Mouse (Mus musculus) ovary, postnatal 36 days (tissue): ENCODE data around the gene 1110051M20Rik.

Source experiments
- DNase-seq: peaks from one replicate; pipeline ENCODE4 v3.0.0; 2022; ENCODE audit warnings: low spot score, mixed read lengths

The 1110051M20Rik gene

DNA sequence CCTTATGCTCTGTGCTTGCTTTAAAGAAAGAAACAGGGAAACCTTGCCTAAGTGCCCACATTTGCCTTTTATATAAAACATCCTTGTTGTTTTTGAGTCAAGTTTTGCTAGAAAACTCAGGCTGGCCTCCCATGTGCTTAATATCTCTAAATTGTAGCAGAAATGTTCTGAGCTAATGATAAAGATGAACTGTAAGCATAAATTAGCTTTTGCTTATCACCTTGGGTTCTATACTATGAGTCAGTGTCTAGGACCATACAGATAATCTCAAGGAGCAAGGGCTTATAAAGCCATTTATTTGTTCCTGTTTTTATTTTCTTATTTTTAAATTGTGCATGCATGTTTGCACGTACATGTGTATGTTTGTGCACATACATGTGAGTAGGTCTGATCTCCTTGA is 98.9 kb downstream of the 1110051M20Rik start:
- DNase-seq: no peak

DNA sequence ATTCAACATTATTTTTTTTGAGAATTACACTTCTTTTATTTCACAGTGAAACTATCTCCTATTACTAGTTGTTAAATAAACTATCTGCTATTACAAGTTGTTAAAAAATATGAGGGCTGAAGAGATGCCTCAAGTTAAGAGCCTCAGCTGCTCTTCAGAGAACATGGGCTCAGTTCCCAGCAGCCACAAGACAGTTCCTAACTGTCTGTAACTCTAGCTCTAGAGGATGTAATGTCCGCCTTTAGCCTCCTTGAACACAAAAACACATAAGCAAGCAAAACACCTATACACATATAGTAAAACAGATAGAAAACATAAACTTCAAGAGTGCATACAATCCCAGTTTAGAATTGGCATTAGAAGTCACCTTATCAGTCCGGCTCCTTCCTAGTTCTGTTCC is 104.9 kb downstream of the 1110051M20Rik start:
- DNase-seq: no peak

DNA sequence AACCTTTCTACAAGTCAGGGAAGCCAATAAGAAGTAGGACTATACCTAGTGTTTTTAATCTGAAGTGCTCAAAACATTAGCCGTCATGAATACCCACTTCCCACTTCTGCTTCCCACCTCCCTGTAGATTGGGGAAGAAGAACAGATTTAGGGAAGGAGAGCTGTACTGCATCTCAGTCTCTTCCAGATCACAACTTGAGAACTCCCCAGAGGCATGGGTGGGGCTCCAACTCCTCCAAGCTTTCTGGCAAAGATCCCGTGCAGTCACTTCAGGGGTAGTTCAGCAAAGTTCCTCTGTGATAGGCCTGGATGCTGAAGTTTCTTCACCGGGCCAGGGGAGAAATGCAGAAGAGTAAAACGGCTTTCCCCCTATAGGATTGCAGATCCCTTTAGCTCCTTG is 109.4 kb downstream of the 1110051M20Rik start:
- DNase-seq: no peak

DNA sequence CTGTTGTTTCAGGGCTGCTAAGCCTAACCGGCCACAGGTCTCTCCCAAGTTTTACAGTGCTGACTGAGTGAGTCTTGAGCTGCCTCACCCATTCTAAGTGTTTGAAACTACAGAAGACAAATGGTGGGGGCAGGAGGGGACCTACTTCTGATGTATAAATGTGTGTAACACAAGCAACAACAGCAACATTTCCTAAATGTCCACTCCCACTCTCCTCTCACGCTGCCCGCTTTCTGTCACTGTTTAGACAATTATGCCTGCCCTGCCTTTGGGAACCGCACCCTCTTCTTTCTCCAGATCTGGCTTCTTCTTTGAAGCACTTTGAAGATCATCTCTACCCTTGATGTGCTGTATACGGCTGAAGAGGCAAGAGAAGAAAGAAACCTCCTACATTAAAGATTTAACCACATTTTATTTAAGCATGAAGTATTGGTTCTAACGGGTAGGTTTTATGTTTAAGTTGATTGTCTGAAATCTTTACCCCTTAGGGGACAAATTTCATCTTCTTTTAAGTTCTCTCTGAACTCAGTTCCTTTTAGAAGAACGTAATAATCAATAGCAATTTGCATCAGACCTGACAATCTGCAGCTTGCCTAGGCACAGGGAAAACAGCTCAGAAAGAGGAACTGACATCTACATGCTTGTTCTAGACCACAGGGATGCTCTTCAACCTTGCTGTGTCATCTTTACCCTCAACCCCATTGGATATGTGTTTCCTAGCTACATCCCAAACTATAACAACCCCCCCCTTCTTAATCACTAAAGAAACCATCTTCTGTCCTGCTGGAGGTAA is 113.3 kb downstream of the 1110051M20Rik start:
- no peak for DNase-seq

DNA sequence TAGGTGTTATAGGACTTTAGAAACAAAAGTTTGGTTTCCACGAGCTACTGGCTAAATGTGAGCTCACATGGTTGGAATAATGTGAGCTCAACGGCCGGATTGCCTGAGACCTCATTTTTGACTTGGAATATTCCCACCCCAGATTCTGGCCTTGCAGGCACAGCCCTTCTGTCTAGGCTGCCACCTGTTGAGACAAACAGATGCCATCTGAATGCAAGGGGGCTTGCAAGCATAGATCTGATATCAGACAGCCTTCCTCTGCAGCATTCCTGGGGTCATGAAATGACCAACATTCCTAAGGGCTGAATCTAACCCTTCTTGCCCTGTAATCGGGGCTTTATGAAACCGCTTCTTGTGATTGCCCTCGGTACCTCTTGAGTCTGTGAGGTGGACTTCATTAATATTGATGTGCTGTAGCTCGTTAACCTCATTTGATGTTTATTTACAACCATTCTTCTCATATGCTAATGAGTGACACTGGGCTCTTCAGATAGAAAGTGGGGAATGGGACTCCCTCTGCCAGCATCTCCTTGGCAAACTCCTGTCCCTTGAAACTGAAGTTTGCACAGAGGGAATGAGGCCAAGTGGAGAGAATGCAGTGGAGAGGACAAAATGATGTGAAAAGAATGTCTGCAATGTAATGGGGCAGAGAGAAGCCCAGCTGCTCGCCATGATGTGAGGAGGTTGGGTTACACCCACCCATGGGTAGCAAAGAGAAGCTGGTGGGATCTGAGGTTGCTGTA is 114.3 kb downstream of the 1110051M20Rik start:
- no peak for DNase-seq

DNA sequence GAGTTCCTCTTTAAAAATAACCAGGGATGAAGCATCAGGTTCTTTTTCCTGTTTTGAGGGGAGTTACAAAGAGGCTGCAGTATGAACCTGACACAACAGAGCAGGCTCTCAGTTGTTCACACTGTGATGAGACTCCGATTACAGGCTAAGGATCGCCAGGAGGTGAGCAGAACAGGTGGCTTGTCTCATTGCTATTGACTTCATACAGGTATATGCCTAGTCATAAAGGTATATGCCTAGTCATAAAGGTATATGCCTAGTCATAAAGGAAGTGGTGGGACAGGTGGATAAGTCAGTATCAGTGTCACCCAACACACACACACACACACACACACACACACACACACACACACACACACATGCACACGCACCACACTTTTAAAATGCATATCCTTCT is 115.8 kb downstream of the 1110051M20Rik start:
- no peak for DNase-seq

DNA sequence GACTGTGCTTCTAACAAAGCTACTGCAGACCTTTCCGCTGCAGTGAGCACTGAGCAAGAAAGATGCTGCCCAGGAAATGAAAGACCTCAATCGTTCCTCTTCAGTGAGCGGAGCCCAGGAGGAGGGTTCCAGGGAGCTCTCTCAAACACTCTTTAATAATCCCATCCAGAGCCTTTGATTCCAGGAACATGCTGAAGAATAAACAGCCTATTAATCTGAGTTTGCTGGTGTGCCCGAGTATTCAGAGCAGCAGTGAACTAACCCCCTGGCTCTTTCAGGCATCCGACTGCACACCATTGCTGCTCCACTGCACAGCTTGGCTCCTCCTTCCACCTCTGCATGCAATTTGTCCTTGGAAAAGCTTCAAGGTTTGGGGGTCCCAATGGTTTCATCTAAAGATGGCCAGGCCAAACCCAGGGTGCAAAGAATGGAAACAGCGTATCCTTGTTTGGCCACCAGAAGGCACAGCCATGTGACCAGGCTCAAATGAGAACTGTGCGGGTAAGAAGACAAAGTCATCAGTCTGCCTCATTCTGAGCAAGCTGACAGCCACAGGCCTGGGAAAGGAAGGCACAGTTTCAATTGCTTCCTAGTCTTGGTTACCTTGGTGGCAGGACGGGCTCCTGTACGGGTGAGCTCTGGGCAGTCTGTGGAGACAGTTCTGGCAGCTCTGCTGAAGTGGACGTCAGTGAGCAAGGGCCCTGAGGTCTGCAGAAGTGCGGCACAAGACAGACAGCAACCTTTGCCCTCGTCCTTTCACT is 116.4 kb downstream of the 1110051M20Rik start:
- DNase-seq: no peak

DNA sequence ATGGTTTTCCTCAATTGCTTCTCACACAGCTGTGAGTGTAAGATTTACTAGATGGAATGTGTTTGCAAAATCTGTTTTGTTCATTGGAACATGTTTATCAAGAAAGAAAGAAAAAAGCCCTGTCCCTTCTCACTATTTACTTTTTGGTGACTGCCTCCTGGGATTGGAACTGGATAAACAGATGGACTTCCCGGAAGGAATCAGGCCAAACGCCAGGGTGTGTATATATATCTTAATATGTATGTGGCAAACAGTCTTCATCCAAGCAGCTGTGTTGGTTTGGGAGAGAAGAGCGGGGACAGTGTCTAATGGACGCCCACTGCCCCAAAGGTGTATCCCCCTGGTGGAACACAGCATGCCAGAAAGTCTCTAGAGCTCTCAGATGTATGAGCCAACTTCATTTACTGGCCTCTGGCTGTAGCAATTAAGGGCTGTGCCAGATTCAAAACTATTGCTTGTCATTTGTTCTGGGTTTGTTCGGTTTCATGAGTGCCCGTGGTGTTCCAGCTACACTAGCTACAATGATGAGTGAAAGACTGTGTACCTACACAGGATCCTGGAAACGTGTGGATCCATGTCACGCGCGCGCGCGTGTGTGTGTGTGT is 117.7 kb downstream of the 1110051M20Rik start:
- DNase-seq: no peak

DNA sequence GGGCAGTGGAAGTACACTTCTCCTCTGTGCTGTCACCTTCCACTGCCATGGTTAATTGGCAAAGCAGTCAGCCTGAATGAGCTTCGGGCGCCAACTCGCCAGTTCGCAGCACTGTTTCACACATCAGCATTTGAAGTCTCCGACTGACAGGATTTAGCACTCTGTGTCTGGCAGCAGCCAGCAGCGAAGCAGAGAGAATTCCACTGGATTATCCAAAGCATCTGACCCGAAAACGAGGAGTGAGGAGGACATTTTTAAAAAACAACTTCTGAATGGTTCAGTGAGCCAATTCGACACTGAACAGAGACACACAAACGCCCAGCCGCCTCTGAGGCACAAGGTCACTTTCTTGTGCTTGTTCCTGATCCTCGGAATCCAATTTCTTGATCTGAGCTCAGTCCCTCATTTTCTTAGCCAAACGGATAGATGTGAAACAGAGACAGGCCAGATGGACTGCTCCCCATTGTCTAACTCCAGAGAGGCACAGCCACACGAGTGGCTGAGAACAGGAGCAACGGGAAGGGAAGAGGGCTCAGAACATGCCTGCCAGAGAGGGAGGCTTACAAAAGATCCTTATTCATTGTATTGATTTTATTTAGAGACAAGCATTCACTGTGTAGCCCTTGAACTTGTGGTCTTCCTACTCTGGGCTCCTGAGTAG is 119.6 kb downstream of the 1110051M20Rik start:
- no peak for DNase-seq

DNA sequence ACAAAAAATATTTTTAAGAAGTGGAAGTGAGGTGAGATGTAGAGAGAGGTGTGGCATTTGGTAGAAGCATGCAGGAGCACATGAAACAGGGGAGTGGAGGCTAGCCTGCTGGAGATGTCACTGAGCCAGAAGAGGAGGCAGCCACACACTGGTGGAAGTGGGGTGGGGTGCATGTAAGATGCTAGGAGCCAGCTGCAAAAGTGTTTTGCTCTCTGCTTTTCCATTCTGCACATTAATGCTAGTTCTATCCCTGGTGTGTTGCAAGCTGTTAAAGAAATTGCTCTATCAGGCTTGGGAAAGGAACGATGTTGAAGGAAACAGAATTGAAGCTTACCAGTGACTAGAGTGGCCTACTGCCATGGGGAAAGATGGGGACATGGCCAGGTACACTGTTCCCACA is 120.2 kb downstream of the 1110051M20Rik start:
- no peak for DNase-seq

DNA sequence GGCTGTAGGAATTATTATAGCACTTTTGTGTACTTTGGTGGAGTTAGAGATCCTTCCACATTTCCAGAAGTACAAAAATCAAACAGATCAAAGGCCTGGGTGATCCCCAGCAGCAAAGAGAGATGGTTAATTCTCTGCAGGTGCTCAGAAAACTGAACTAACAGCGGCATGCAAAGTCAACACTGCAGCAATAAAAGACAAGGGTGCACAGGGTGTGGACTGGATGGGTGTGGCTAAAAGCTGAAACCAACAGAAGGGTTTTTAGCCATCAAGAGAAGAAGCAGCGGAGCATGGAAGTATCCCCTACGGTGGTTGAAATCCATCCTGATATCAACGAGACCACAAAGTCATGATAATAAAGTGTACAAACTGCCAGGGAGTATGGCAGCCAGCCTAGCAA is 122.0 kb downstream of the 1110051M20Rik start:
- no peak for DNase-seq

DNA sequence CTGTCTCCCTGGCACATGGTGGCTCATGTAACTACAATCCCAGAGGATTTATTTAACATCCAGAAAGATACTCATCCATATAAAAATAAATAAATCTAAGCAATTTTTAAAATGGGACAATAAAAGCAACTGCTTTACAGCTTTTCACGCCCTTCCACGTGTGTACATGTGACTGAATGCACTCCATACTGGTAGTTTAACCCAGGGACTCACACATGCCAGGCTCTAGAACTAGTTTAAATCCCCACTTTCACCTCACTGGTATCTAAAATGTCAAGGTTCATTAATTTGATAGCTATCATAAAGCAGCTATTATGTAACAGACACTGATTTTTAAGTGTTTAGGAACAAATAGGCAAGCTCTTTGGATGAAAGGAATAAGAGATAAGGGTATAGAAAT is 122.6 kb downstream of the 1110051M20Rik start:
- DNase-seq: no peak

DNA sequence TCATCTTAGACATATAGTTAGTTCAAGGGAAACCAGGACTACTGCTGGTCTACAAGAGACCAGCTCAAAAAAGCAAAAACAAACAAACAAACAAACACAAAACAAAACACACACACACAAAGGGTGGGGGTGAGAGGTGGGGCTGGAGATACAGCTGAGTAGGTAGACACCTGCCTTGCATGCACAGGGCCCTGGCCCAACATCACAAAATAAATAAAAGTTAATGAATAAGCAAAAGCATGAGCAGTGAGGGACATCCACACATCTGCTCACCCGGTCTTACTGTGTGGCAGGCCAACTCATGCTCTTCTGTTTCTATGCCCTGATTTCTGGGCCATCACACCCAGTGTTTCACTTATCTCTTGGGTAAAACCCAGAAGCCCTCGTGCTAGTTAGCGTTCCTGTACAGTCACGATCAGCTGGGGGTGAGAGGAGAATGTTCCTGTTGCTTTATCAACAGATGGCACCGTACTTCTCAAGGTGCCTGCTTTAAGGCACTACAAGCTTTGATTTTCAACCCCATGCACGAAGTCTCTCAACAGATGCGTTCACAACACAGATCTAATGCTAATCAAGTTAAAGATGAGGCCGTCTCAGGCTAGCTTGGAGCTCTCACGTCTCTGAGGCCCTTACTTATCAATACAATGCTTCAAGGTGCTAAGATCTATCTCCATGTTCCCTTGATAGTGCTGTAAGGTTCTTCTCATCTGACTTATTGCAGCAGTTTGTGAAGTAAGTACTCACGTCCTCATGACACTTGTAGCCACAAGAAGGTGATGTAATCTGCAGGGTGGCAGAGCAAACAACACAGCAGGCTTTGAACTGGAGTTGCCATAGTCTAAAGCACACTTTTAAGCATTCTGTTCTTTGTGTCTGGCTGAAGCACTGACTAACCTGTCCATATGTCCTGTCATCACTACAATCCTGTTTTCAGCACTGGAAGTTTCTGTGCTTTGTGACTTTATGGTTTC is 123.7 kb downstream of the 1110051M20Rik start:
- no peak for DNase-seq

DNA sequence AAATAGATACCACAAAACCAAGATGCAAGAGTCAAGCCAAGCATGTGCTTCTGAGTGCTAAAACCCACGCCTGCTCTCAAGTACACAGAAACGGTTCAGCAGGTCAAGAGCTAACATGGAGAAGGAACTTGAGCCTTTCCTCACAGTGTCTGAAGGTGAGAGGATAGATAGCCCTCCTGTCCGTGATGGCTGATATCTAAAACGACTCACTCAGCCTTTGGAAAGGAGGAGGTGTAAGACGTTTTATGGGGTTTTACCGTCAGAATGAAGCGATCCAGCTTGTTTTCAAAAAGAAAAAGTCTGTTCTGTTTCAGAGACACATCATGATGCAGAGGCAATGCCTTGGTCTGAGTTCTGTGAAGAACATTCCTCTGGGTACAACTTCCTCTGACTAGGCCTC is 130.3 kb downstream of the 1110051M20Rik start:
- DNase-seq: no peak

DNA sequence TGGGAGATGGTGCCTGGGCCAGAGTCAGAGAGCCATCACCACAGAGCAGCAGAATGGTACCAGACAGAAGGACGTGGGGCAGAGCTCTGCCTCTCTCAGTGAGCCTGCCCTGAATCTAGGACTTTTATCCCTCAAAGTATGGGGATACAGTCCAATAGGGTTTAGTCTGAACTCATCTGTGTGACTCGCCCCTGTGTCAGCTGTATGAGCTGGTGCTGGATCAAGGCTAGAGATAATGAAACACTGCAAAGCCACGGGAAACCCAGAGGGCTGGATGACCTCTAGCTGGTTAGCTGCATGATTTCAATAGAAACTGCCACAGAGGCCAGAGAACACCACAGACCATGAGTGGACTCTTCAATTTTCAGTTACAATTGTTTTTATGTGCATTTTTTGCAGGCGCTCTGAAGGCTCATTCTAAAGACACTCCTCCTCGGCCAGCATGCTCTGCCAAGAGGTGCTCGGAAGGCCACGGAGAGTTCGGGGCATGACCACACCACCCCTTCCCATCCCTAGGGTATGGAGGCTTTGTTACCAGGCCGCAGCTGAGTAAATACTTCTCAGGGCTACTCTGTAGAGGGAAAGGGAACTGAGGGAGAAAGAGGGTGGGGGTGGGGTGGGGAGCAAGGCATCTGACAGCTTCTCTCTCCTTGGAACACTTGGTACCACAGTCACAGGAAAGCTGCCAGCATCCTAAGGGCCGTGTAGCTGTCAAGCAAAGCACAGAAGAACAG is 131.8 kb downstream of the 1110051M20Rik start:
- DNase-seq: no peak

DNA sequence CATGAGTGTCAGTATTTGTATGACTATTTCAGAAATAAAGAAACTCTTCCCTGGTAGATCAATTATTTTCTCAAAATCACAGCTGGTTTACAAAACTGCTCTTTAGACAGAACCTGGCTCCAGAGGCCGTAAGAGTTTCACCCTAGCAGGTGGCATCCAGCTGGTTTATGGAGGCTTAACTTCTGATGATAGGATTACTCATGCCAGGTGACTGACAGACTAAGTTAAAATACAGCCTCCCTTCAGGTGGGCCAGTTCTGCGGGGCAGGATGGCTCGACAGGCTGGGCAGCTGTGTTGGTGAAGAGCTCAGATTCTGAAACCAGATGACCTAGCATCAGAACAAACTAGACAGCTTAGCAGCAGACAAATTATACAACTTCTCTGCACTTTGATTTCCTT is 135.0 kb downstream of the 1110051M20Rik start:
- DNase-seq: no peak

DNA sequence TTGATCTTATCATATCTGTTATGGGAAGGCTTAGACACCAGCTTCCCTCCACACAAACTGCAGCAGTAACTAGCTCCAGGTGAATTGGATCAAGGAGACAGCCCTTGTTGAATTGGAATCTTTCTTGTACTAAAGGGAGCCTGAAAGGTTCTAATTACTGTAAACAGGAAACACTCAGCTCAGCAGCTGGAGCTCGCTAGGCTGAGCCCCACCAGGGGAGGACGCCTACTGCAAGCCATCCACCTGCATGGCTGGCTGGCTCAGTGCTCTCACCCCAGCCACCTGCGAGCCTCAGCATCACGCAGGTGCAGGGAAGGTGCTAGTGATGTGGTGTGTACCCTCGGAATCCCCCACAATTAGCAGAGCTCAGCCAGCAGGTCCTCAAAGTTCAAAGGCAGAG is 135.8 kb downstream of the 1110051M20Rik start:
- no peak for DNase-seq

DNA sequence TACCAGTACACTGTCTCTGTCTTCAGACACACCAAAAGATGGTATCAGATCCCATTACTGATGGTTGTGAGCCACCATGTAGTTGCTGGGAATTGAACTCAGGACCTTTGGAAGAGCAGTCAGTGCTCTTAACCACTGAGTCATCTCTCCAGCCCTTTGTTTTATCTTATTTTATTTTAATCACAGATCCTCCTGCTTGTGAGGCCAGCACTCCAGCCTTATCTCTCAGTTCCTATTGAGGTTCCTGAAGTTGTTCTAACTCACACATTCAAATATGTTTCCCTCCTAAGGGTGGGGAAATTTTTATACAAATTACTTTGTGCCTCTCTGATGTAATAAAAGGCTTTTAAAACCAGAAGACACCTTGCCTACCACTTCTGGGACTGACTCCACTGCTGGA is 137.9 kb downstream of the 1110051M20Rik start:
- no peak for DNase-seq

DNA sequence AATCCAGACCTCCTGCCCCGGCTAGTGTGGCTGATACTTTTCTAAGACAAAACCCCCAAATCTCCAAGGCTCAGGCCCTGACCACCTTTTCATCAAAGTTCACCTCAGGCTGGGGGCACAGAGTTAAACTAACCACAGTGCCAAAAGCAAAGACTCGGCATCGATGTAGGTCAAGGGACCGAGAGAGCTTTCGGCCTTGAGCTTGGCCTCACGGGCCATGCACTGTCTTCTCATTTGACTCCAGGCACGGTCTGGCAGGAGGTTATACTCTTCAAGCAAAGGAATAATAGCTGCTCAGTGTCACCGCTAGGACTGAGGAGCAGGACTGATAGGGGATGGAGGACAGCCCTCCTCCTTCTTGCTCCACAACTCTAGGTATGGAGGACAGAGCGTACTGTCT is 138.6 kb downstream of the 1110051M20Rik start:
- no peak for DNase-seq

DNA sequence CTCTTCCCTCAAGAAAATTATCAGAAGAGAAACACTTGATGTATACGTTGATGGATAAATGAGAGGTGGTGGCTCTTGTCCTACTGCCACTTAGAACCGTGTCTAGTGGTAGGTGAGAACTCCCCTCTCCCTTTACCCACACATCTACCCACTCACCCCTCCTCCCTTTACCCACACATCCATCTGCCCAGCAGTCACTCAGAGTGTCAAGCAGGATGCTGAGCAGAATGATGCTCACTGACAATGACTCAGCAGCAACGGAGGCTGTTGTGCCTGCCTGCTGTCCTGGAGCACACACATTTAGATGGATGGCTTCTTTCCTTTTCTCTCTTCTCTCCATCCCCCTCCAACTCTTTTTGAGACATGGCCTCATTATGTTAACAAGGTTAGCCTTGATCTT is 141.7 kb downstream of the 1110051M20Rik start:
- DNase-seq: no peak
